Mouse (Mus musculus) hindbrain, embryonic 10.5 days (tissue): ENCODE results near the gene C1ql4. TPM values are rescaled to one million over a fixed set of nuclear protein-coding genes. Genes with fewer than 3 reads are reported as not detected.

Experiments used
- polyA plus RNA-seq: library from polyadenylated mRNA; unstranded; fragments of >200 nt; fragmentation: Nextera tagmentation; extraction: Ambion mirVana; gene quantifications from 2 replicates; pipeline ENCODE4 v1.2.1, GENCODE M21; 2016

The C1ql4 gene
- polyA plus RNA-seq, 1 experiment from 2014 or later: 8.7 TPM

Other genes with a start within 250 kb of the C1ql4 start
- 10.2 and 11.2 TPM in 2 replicates for gene Kmt2d, start 216.6 kb downstream of the C1ql4 start, polyA plus RNA-seq
- 21.0 and 25.7 TPM in 2 replicates for gene Rhebl1, start 193.3 kb downstream of the C1ql4 start, polyA plus RNA-seq
- gene Dhh, start 189.3 kb downstream of the C1ql4 start, polyA plus RNA-seq: 0.42 and 0.46 TPM in 2 replicates
- 22.3 and 25.5 TPM in 2 replicates for gene Lmbr1l, start 169.6 kb downstream of the C1ql4 start, polyA plus RNA-seq
- 2,254 and 2,463 TPM in 2 replicates for gene Tuba1b, start 153.3 kb downstream of the C1ql4 start, polyA plus RNA-seq
- not detected in 2 replicates for gene Gm49450, start 134.3 kb downstream of the C1ql4 start, polyA plus RNA-seq
- 4,838 and 8,764 TPM in 2 replicates for gene Tuba1a, start 134.1 kb downstream of the C1ql4 start, polyA plus RNA-seq
- 111 and 135 TPM in 2 replicates for gene Tuba1c, start 57.9 kb downstream of the C1ql4 start, polyA plus RNA-seq
- 9.7 and 14.4 TPM in 2 replicates for gene Prph, start 32.6 kb downstream of the C1ql4 start, polyA plus RNA-seq
- 41.6 and 46.8 TPM in 2 replicates for gene Troap, start 13.2 kb downstream of the C1ql4 start, polyA plus RNA-seq
- 1.9 and 2.2 TPM in 2 replicates for gene Dnajc22, start 5.4 kb upstream of the C1ql4 start, polyA plus RNA-seq
- gene Spats2, start 38.1 kb upstream of the C1ql4 start, polyA plus RNA-seq: 58.4 and 62.6 TPM in 2 replicates
- gene Kcnh3, start 137.0 kb upstream of the C1ql4 start, polyA plus RNA-seq: 0.04 and 0.12 TPM in 2 replicates
- gene Mcrs1, start 164.1 kb upstream of the C1ql4 start, polyA plus RNA-seq: 194 and 213 TPM in 2 replicates
- 61.1 and 63.3 TPM in 2 replicates for gene Prpf40b, start 207.3 kb upstream of the C1ql4 start, polyA plus RNA-seq
- 0.20 and 0.27 TPM in 2 replicates for gene Fam186b, start 208.1 kb upstream of the C1ql4 start, polyA plus RNA-seq